Mouse (Mus musculus): ENCODE measurements around the gene Fam160a1. TPM values are rescaled to one million over a fixed set of nuclear protein-coding genes. Genes with fewer than 3 reads are reported as not detected.

Fam160a1 gene
- polyA plus RNA-seq, 1 experiment: 8.9 TPM

DNA sequence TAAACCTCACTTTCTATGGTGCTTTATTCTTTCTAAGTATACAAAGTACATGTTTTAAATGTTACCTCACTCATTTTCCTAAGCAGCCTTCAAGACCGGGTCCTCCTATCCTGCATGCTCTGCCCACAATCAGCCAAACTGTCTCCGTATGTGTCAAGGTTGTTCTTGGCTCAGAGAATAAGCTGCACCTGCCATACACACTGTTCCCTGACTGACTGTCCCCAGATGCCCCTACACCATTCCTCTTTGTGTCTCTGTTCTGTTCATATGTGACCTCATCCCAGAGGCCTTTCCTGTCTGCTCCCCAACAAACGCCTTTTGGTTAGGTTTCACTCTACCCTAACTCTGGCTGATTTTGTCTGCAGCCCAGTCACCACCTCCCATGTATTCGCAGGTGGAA is 10.2 kb upstream of the Fam160a1 start:
- H3K27me3 ChIP-seq (ENCODE audit: control insufficient read depth, insufficient read depth, insufficient read length): no peaks in the 10 kb centered on the region
- no peak for TF ChIP-seq CTCF (IDR thresholded peaks at IDR 0.05; ENCODE audit: control insufficient read depth, insufficient read depth, insufficient read length)
- peak; percentile 4 for TF ChIP-seq MYOD1 (IDR thresholded peaks at IDR 0.05; ENCODE audit: control insufficient read depth, insufficient read length, low read depth)
- no peak overlapping the region for H3ac ChIP-seq (ENCODE audit: control insufficient read depth, insufficient read length, low read depth)
- no peaks in the 10 kb centered on the region for H3K79me2 ChIP-seq (ENCODE audit: control insufficient read depth, insufficient read depth)
- peaks cover 2% of the 10 kb centered on the region for H3K79me3 ChIP-seq (ENCODE audit: low read depth)
- H3K4me3 ChIP-seq (ENCODE audit: insufficient read depth, poor library complexity, severe bottlenecking): no peak overlapping the region
- H3K36me3 ChIP-seq (ENCODE audit: control insufficient read depth, insufficient read depth): no peaks in the 10 kb centered on the region

DNA sequence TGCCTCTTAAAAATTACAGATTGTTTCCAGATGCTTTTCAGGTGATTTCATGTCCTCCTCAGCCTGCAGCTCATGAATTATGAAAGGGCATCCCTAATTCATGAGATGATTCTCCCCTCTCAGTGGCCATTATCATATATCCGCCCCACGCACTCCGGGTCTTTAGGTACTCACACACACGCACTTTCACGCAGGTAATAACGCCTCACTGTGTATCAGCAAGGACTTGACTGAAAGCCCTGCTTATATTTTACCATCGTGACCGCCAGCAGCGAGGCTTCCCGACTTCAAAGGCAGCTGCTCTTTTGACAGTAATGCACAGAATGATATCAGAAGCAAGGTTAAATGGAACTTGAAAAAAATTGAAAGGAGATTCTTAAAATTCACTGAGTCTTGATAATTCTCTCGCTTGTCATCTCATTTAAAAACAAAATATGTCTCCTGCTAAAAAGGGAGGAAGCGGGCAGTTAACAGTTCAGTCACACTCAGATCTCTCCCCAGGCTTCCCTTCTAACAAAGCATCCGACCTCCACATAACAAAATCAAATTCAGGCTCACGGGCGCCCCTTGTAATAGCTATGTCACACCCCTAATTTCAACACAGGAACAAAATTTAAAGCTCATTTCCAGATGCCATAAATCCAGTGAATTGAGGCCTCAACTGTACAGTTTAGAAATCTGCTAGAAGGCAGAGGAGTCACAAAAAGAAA is 3.9 kb upstream of the Fam160a1 start:
- no peak for TF ChIP-seq CEBPB (IDR thresholded peaks at IDR 0.05; ENCODE audit: low read depth)
- TF ChIP-seq MYOG (IDR thresholded peaks at IDR 0.05; ENCODE audit: control insufficient read depth, extremely low read depth, insufficient read length): no peak
- TF ChIP-seq MYOD1 (IDR thresholded peaks at IDR 0.05; ENCODE audit: control insufficient read depth, insufficient read length, low read depth): no peak
- TF ChIP-seq FOSL1 (IDR thresholded peaks at IDR 0.05; ENCODE audit: insufficient read depth, low read length, poor library complexity, severe bottlenecking): no peak
- no peak for TF ChIP-seq CTCF (IDR thresholded peaks at IDR 0.05; ENCODE audit: control insufficient read depth, insufficient read depth, insufficient read length)
- TF ChIP-seq USF1 (IDR thresholded peaks at IDR 0.05; ENCODE audit: low read depth): no peak
- TF ChIP-seq MAX (IDR thresholded peaks at IDR 0.05): no peak
- Histone ChIP-seq H3K4me3 (ENCODE audit: insufficient read depth, poor library complexity, severe bottlenecking) (no peak overlapping the region), H3K79me2 (ENCODE audit: control insufficient read depth, insufficient read depth) (no peaks in the 10 kb centered on the region), H3K79me3 (ENCODE audit: low read depth) (no peaks in the 10 kb centered on the region), H3K27me3 (ENCODE audit: control insufficient read depth, insufficient read depth, insufficient read length) (no peaks in the 10 kb centered on the region), H3K36me3 (ENCODE audit: control insufficient read depth, insufficient read depth) (no peaks in the 10 kb centered on the region), H3ac (ENCODE audit: control insufficient read depth, insufficient read length, low read depth) (no peak overlapping the region)

DNA sequence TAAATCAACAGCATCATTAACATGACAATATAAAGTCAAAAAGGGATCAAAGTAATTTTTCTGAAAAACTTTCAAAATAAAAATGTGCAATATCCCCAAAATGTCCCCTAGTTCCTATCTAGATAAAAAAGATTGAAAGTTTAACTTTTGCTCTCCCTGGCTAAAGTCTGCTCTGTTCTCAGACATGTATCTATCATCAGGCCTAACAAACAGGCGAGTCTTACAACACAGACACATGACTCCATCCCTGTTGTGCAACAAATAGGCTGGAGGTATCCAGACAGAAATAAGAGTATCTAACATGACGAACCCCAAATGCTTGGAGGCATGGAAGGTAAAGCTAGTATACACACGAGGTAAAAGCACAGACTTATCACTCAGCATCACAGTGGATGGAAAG is 2.2 kb upstream of the Fam160a1 start:
- Histone ChIP-seq H3K4me3 (ENCODE audit: insufficient read depth, poor library complexity, severe bottlenecking) (no peak overlapping the region), H3K36me3 (ENCODE audit: control insufficient read depth, insufficient read depth) (no peaks in the 10 kb centered on the region), H3ac (ENCODE audit: control insufficient read depth, insufficient read length, low read depth) (no peak overlapping the region), H3K79me3 (ENCODE audit: low read depth) (no peaks in the 10 kb centered on the region), H3K79me2 (ENCODE audit: control insufficient read depth, insufficient read depth) (no peaks in the 10 kb centered on the region), H3K27me3 (ENCODE audit: control insufficient read depth, insufficient read depth, insufficient read length) (no peaks in the 10 kb centered on the region)
- TF ChIP-seq MYOD1 (IDR thresholded peaks at IDR 0.05; ENCODE audit: control insufficient read depth, insufficient read length, low read depth) (no peak), FOSL1 (IDR thresholded peaks at IDR 0.05; ENCODE audit: insufficient read depth, low read length, poor library complexity, severe bottlenecking) (no peak), USF1 (IDR thresholded peaks at IDR 0.05; ENCODE audit: low read depth) (no peak), CEBPB (IDR thresholded peaks at IDR 0.05; ENCODE audit: low read depth) (no peak), CTCF (IDR thresholded peaks at IDR 0.05; ENCODE audit: control insufficient read depth, insufficient read depth, insufficient read length) (no peak), MAX (IDR thresholded peaks at IDR 0.05) (no peak), MYOG (IDR thresholded peaks at IDR 0.05; ENCODE audit: control insufficient read depth, extremely low read depth, insufficient read length) (no peak)

DNA sequence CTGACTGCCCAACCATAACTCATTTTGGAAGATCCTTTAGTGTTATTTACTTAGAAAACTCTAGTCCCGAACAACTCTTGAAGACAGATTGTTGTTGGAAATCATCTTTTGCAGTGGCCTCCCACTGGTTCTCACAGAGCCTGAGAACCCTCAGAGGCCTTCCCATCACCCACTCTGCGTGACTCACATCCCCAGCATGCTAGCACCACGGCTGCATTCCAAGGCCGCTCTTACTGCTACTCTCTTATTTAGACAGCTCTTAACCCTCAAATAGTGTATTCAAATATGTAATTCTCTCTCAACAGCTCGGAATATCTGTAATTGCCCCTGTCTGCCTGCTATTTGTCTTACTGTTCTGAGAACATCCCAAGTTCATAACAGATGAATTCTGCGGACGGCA is 2.9 kb downstream of the Fam160a1 start:
- H3K4me3 ChIP-seq (ENCODE audit: insufficient read depth, poor library complexity, severe bottlenecking): no peak overlapping the region
- H3K79me2 ChIP-seq (ENCODE audit: control insufficient read depth, insufficient read depth): no peaks in the 10 kb centered on the region
- TF ChIP-seq USF1 (IDR thresholded peaks at IDR 0.05; ENCODE audit: low read depth) (no peak), MAX (IDR thresholded peaks at IDR 0.05) (no peak), MYOD1 (IDR thresholded peaks at IDR 0.05; ENCODE audit: control insufficient read depth, insufficient read length, low read depth) (no peak), MYOG (IDR thresholded peaks at IDR 0.05; ENCODE audit: control insufficient read depth, extremely low read depth, insufficient read length) (no peak), FOSL1 (IDR thresholded peaks at IDR 0.05; ENCODE audit: insufficient read depth, low read length, poor library complexity, severe bottlenecking) (no peak), CTCF (IDR thresholded peaks at IDR 0.05; ENCODE audit: control insufficient read depth, insufficient read depth, insufficient read length) (no peak), CEBPB (IDR thresholded peaks at IDR 0.05; ENCODE audit: low read depth) (no peak)
- H3ac ChIP-seq (ENCODE audit: control insufficient read depth, insufficient read length, low read depth): no peak overlapping the region
- H3K27me3 ChIP-seq (ENCODE audit: control insufficient read depth, insufficient read depth, insufficient read length): no peaks in the 10 kb centered on the region
- H3K79me3 ChIP-seq (ENCODE audit: low read depth): no peaks in the 10 kb centered on the region
- no peaks in the 10 kb centered on the region for H3K36me3 ChIP-seq (ENCODE audit: control insufficient read depth, insufficient read depth)

DNA sequence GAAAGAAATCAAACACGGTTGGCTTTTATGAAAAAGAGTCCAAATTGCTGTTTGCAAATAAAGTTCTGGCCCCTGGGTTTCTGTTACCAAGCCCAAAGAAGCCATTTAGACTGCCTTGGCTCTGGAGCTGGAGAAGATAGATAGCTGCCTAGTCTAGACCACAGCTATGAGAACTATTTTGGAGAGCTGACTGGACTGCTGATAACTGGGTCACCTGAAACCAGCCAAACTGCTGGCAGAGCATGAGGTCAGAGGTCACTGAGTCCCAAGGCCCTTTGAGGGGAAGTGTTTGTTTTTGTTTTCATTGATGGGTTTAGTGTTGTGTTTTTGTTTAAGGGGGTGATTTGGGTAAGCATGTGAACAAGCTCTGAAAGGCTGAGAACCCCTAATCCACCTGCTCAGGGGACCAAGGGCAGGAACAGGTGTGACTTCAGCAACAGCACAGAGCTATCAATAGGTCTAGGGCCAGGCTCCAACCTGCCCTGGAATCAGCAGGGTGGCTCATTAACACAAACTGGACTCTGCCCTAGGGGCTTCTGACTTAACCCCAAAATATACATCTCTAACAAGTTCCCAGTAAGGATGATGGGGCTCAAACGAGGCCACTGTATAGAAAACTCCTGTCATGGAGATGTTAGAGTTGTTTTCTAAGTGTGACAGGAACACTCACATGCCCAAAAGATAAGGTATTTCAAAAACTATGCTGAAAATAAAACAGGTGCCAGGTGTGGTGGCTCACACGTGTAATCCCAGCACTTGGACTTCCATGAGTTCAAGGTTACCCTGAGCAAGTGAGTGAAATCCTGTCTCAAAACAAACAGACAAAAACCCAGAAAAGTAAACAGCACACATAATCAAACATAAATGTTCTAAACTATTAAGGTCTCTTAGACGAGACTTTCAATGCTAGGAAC is 3.7 kb downstream of the Fam160a1 start:
- no peaks in the 10 kb centered on the region for H3K79me2 ChIP-seq (ENCODE audit: control insufficient read depth, insufficient read depth)
- no peaks in the 10 kb centered on the region for H3K27me3 ChIP-seq (ENCODE audit: control insufficient read depth, insufficient read depth, insufficient read length)
- no peaks in the 10 kb centered on the region for H3K79me3 ChIP-seq (ENCODE audit: low read depth)
- no peak overlapping the region for H3K4me3 ChIP-seq (ENCODE audit: insufficient read depth, poor library complexity, severe bottlenecking)
- no peak overlapping the region for H3ac ChIP-seq (ENCODE audit: control insufficient read depth, insufficient read length, low read depth)
- H3K36me3 ChIP-seq (ENCODE audit: control insufficient read depth, insufficient read depth): no peaks in the 10 kb centered on the region
- TF ChIP-seq MYOG (IDR thresholded peaks at IDR 0.05; ENCODE audit: control insufficient read depth, extremely low read depth, insufficient read length) (no peak), MYOD1 (IDR thresholded peaks at IDR 0.05; ENCODE audit: control insufficient read depth, insufficient read length, low read depth) (peak; percentile 26)

All from C2C12 (cell line).